Mouse (Mus musculus) v-Abl transformed pro-B cells (cell line): Measurements from ENCODE around the gene Mif.

ENCODE experiments used
- in situ Hi-C, 2 experiments: fragments of 400-800 bp; cut with MboI; formaldehyde crosslinking; loops; one replicate each; pipeline ENCODE4 v1.15.1; 2025; ENCODE audit not compliant: unreplicated experiment in 2 of 2

The Mif gene

DNA sequence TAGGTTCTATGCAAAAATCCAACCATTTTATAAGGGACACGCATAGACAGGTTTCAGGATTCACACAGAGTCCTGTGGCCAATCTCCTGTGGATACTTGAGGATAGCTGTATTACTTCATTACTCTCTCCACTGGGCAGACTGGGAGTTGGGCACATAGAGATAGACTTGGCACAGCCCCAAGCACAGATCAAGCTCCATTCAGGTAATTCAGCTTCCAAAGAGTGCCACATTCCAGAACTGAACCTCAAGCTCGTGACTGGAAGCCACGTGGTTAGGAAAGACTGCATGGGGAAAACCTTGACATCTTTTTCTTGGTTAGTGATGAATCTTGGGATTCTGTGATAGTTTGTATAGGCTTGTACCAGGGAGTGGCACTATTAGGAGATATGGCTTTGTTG, 18.8 kb upstream of the Mif start:
- in situ Hi-C loops = no loop called here

DNA sequence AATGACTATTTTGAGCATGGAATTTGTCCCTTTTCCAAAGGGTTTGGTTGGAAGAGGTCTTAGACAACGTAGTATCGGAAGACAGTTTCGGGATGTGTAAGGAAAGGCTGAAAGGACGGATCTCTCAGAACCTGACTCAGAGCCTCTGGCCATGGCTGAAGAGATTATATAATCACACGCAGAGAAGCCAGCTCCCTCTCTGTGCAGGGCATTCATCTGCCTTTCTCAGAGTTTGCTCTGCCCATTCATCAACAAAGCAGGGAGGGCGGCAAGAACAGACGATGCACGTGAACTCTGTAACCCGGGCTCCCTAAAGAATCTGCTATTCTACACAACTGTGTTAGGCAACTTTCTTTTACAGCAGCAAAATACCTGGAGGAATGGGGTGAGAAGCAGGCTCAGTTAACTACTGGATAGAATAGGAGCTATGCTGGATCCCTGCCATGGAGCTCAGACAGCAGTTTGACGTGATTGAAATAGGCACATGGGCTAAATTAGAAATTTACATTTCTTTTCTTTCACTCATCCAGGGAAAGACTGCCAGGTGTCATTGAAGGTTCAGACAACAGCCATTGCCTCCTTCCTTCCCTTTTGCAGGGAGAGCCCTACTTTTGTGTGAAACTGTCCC, 13.6 kb upstream of the Mif start:
- in situ Hi-C loops = no loop called here

- in situ Hi-C loops = no loop called here
These were observed 13.0 kb upstream of the Mif start for GRCm38 (mm10) chr10:75872915-75873542.

- in situ Hi-C loops = no loop called here
These were observed 12.2 kb upstream of the Mif start for GRCm38 (mm10) chr10:75872025-75872914.

DNA sequence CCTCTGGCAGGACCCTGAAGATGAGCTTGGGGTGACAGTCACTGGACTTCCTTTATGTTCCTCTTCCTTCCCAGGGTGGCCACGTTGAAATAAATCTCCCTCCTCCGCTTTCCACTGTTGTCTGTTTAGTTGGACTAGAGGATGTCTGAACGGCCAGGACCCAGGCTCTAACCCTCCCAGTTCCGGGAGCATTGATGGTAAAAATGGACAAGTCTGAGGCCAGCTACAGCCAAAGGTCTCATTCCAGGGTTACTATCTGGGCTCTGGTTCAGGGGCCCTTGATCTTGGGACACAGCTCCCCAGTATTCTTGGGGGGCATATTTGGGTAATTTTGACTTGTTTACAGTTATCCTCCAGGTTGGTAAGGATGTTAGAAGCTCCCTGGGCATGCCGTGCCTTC, 1.5 kb upstream of the Mif start:
- in situ Hi-C loops = no loop called here

DNA sequence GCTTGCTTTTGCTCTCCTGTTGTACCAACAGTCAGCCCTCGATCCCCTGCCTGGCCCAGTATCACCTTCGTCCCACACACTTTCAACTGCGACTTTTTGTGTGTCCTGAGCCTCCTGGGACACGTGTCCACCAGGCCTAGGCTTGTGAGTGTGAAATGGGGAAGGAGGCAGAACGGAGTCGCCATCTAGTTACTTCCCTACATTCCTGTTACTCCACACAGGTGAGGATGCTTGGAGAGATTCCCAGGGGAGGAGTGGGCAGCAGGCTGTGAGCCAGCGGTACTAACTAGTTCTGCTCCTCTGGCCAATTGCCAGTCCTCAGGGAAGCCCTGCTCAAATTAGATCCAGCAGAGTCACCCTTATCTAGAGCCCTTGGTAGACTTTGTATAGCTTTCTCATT, 706 bp upstream of the Mif start:
- in situ Hi-C loops = no loop called here

DNA sequence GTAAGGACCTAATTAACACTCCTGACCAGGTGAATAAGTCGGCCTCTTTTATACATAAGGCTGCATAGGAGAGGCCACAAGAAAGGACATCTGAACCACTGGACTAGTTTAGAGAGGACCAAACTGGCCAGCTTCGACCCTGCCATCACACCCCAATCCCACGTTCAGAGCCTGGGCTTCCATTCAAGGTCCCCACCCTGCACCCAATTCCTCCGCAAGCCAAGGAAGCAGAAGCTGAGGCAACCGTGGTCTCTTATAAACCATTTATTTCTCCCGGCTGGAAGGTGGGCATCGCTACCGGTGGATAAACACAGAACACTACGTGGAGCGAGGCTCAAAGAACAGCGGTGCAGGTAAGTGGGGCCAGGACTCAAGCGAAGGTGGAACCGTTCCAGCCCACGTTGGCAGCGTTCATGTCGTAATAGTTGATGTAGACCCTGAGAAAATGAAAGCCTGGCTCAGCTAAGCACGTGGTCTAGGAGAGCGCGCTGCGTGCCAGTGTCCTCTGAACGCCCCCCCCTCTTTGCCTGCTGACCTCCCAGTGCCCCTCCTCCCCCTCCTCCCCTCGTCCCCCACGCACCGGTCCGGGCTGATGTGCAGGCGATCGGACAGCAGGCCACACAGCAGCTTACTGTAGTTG, 813 bp downstream of the Mif start:
- in situ Hi-C loops = loop anchor here (5.0 kb wide), 3 partner anchors 112 to 272 kb away; partner anchors contain the start of gene Ggt5 (in 2 of the 2)

DNA sequence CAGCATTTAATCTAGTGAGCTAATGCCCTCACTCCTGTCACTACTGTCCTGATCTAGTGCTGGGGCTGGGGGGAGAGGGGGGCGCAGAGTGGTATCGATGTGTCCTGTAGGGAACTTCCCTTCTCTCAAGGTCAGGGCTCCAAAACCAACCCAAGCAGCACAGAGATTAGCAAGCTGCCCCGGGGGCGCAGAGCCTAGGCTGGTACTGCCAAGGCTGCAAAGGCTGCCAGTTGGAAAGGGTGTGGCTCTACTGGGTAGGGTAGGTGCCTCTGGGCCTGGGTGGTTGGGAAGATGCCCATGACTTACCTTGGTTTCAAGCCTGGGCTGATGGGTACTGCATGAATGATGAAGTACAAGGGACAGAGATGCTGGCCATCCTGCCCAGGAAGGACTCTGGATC, 2.4 kb downstream of the Mif start:
- in situ Hi-C loops = loop anchor here (5.0 kb wide), 3 partner anchors 110 to 270 kb away; partner anchors contain the start of gene Ggt5 (in 2 of the 2)

- in situ Hi-C loops = loop anchor here (5.0 kb wide), 3 partner anchors 110 to 270 kb away; partner anchors contain the start of gene Ggt5 (in 2 of the 2)
These were observed 3.1 kb downstream of the Mif start for GRCm38 (mm10) chr10:75856976-75857375.

GRCm38 (mm10) chr10:75856155-75856907, 3.7 kb downstream of the Mif start:
- in situ Hi-C loops = loop anchor here (5.0 kb wide), 3 partner anchors 109 to 269 kb away; partner anchors contain the start of gene Ggt5 (in 2 of the 2)

DNA sequence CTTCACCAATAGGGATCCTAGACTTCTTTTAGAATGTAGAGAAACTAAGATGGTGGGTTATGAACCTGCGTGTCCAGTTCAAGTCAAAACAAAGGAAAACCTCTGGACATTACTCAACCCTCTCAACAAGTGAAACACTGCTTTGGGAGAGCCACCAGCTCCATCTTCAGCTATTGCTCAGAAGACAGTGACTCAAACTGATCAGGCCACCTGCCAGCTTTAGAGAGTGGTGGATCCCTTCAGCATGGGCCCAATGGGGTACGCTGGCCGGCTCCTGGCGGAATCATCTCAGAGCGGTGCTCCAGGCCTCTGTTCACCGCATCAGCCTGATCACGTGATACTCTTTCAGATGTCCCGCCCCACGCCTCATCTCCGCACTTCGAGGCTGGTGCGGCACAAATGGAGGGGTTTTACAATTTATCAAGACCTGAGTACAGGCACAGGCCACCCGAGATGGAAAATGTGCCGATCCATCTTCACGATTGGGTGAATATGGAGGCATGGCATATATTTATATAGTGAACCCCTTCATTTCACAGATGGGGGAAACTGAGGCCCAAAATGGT, 4.5 kb downstream of the Mif start:
- in situ Hi-C loops = loop anchor here (5.0 kb wide), 3 partner anchors 108 to 268 kb away; partner anchors contain the start of gene Ggt5 (in 2 of the 2)

DNA sequence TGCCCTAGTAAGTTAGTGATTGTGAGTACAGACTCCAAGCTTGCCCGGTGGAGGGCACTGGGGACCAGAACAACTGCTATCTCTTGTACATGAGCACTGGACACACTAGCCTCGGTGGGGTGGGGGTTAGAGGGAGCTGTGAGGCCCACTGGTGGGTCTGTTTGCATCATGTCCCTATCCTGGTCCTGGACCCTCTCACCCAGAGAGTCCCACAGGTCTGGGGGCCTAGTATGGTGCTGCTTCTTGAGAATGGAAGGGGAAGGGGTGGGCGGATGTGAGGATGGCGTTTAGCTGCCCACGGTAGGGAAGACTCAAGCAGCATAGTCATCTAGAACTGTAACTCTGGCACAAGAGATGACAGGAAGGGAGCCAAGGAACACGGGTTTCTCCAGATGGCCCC, 5.2 kb downstream of the Mif start:
- in situ Hi-C loops = loop anchor here (5.0 kb wide), 3 partner anchors 107 to 267 kb away; partner anchors contain the start of gene Ggt5 (in 2 of the 2)

DNA sequence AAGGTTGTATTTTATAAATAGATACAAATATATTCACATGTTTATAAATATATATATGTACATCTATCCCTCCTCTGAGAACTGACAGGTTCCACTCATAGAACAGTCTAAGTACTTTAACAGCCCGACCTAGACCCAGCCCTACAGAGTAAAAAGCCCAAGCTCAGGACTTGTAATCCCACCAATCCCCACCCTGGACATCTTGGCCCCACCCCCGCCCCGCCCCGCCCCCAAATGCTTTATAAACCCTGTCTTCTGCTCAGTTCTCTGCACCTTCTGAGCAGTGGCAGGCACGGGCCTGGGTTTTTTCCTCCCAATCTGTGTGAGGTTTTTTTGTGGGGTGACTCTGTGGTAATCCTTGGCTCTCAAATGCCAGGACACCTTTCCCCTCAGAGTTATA, 5.9 kb downstream of the Mif start:
- in situ Hi-C loops = no loop called here

DNA sequence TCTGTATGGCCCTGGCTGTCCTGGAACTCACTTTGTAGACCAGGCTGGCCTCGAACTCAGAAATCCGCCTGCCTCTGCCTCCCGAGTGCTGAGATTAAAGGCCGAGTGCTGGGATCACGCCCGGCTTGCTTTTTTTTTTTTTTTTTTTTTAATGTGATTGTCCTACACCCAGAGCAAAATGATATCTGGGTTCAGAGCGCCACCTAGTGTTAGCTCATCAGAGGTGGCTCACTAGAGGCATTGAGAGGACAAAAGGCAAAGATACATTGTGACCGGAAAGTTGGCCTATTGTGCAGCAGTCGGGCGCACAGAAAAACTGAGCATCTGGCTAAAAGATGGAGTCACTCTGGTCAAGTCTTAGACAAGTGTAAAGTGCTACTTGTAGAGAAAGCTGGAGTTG, 6.6 kb downstream of the Mif start:
- in situ Hi-C loops = no loop called here

DNA sequence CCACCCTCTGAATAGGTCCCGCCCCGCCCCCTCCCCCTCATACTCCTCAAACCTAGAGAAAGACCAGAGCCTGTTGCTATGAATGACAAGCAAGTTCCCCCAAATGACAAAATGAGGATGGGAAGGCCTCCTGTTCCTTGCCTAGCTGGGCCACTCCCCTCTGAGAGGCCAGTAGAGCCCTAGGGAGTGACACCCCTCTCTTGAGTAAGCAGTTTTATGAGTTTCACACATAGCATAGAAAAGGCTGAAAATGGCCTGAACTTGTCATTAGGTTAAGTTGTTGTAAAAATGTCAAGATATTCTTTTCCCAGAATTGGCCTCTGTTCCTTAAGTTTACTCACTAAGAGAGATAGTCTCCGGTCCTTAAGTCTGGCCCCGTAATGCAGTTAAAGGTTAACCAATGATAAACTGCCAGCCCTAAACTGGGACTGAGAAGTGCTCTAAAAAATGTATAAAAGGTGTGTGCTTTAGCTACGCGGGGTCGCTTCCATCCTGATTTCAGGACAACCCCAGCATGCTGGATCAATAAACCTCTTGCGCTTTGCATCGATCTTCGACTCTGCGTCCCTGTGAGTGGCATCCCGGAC, 7.4 kb downstream of the Mif start:
- in situ Hi-C loops = no loop called here

DNA sequence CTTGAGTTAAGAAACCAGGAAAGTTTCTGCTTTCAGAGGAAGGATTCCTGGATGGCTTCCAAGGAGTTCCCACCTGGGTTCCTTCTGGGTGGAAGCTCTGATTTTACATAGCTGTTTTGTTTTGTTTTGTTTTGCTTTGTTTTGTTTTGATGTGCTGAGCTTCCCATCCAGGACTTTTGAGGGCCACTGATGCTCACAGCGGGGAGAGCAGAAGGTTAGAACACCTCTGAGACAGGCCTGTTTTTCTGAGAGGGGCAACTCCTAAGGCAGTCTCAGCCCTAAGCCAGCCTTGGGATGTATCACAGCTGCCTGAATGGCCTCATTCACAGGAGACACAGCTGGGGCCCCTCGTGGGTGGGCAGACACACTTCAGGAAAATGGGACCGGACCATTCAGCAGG, 8.4 kb downstream of the Mif start:
- in situ Hi-C loops = no loop called here

GRCm38 (mm10) chr10:75851076-75851475, 9.0 kb downstream of the Mif start:
- in situ Hi-C loops = no loop called here

DNA sequence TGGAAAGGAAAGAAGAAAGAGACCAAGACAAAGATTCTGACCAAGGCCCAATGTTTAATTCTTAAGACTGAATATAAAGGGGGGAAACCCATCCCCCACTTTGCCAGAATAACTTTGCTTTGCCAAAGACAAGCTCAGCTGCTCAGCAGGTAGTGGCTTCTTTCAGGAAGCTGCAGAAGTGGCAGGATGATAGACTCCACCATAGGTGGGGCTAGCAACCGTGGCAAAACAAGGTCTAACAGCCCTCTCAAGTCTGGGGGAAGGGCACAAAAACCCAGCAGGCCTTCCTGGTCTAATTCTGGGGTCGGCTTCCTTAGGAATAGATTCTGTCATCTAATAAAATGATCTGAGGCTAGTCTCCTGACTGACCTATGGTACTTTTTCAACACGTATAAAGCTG, 11.7 kb downstream of the Mif start:
- in situ Hi-C loops = no loop called here

DNA sequence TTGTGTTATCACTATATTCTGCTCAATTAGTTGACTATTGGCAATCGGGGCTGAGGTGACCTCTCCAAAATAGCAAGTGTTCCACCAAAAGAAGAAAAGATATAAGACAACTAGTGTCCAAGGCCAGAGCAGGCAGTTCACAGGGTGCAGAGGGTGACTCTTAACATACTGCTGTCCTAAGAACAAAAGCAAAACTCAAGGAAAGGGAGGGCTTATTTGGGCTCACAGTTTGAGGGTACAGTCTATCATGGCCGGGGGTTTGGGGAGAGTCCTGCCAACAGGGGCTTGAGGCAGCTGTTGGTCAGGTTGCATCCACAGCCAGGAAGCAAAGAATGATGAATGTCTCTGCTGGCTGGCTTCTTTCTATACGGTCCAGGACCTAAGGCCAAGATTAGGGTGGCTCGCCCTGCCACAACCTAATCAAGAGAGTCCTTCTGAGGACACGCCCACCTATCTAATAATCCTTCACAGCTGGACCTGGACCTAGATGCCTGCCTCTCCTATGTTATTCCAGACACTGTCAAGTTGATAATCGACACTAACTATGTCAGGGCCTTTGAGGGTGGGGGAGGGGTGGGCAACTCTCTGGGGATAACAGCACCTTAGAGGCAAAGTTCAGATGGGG, 14.6 kb downstream of the Mif start:
- in situ Hi-C loops = no loop called here
